Mouse (Mus musculus) limb, embryonic 12.5 days (tissue): ENCODE data around the gene Syne2. TPM values are rescaled to one million over a fixed set of nuclear protein-coding genes. Genes with fewer than 3 reads are reported as not detected.

ENCODE experiments used
- ATAC-seq: fragments of 200-750 bp; cut with Nextera tagmentation; 2 replicates; pipeline ENCODE4 v1.8.0; 2017; ENCODE audit warnings: low read depth, moderate TSS enrichment; ENCODE audit not compliant: insufficient number of reproducible peaks, insufficient read depth, low FRiP score, low TSS enrichment
- H3K27ac ChIP-seq: fragments of 300-500 bp; sonication (generic); 2 replicates; pipeline ENCODE4 v1.5.1; 2016; ENCODE audit warnings: mild to moderate bottlenecking, moderate library complexity
- H3K27me3 ChIP-seq: fragments of 300-500 bp; sonication (generic); 2 replicates; pipeline ENCODE4 v1.6.1; 2016; ENCODE audit warnings: mild to moderate bottlenecking, moderate library complexity
- H3K36me3 ChIP-seq: fragments of 300-500 bp; sonication (generic); 2 replicates; pipeline ENCODE4 v1.6.1; 2016; ENCODE audit warnings: mild to moderate bottlenecking, moderate library complexity
- H3K4me1 ChIP-seq: fragments of 300-500 bp; sonication (generic); replicated peaks from 2 replicates; pipeline ENCODE4 v1.6.1; 2016
- H3K4me2 ChIP-seq: fragments of 300-500 bp; sonication (generic); 2 replicates; pipeline ENCODE4 v1.6.1; 2016; ENCODE audit warnings: mild to moderate bottlenecking, moderate library complexity
- H3K4me3 ChIP-seq: fragments of 300-500 bp; sonication (generic); replicated peaks from 2 replicates; pipeline ENCODE4 v1.5.1; 2016; ENCODE audit warnings: mild to moderate bottlenecking
- H3K9ac ChIP-seq: fragments of 300-500 bp; sonication (generic); replicated peaks from 2 replicates; pipeline ENCODE4 v1.6.1; 2016; ENCODE audit warnings: mild to moderate bottlenecking, moderate library complexity
- H3K9me3 ChIP-seq: fragments of 300-500 bp; sonication (generic); 2 replicates; pipeline ENCODE4 v1.6.1; 2016; ENCODE audit warnings: mild to moderate bottlenecking, moderate library complexity
- WGBS: fragments of 180-500 bp; shearing (Covaris S2); methylation state at CpG from one replicate; pipeline ENCODE4 v1.1.7; 2016; 5-methylcytosine and 5-hydroxymethylcytosine counted together
- polyA plus RNA-seq: library from polyadenylated mRNA; unstranded; fragments of >200 nt; fragmentation: Nextera tagmentation; extraction: Ambion mirVana; gene quantifications from 2 replicates; pipeline ENCODE4 v1.2.1, GENCODE M21; 2016

Syne2 gene
- polyA plus RNA-seq, 1 experiment from 2014 or later: 119 TPM

- no peak overlapping the region for H3K27ac ChIP-seq
- WGBS: 60% methylated on average over 5 of the region's 5 CpGs
- H3K27me3 ChIP-seq: no peaks in the 10 kb centered on the region
- no peaks in the 10 kb centered on the region for H3K4me1 ChIP-seq
- H3K9ac ChIP-seq: no peak overlapping the region
- H3K4me2 ChIP-seq: no peak overlapping the region
- H3K36me3 ChIP-seq: peaks cover 80% of the 10 kb centered on the region
- no peaks in the 10 kb centered on the region for H3K9me3 ChIP-seq
- H3K4me3 ChIP-seq: no peak overlapping the region
- no peak for ATAC-seq
Measured at GRCm38 (mm10) chr12:75951328-75951727, 133.4 kb downstream of the Syne2 start.

- WGBS: 90% methylated on average over 1 of the region's 1 CpGs
- no peak for ATAC-seq
- no peaks in the 10 kb centered on the region for H3K4me1 ChIP-seq
- H3K4me3 ChIP-seq: no peak overlapping the region
- no peak overlapping the region for H3K4me2 ChIP-seq
- no peak overlapping the region for H3K27ac ChIP-seq
- H3K9ac ChIP-seq: no peak overlapping the region
- H3K36me3 ChIP-seq: peaks cover 80% of the 10 kb centered on the region
- no peaks in the 10 kb centered on the region for H3K27me3 ChIP-seq
- no peaks in the 10 kb centered on the region for H3K9me3 ChIP-seq
Measured at GRCm38 (mm10) chr12:75952011-75952410, 134.1 kb downstream of the Syne2 start.

GRCm38 (mm10) chr12:75966441-75967195, 148.7 kb downstream of the Syne2 start:
- Histone ChIP-seq H3K27ac (no peak overlapping the region), H3K9ac (no peak overlapping the region), H3K4me3 (no peak overlapping the region), H3K27me3 (no peaks in the 10 kb centered on the region), H3K4me2 (no peak overlapping the region), H3K9me3 (no peaks in the 10 kb centered on the region), H3K36me3 (peaks cover 72% of the 10 kb centered on the region), H3K4me1 (no peaks in the 10 kb centered on the region)
- ATAC-seq: no peak
- 95% methylated on average over 24 of the region's 24 CpGs for WGBS

GRCm38 (mm10) chr12:75979079-75979478, 161.1 kb downstream of the Syne2 start:
- Histone ChIP-seq H3K4me1 (no peaks in the 10 kb centered on the region), H3K9me3 (no peaks in the 10 kb centered on the region), H3K36me3 (peaks cover 79% of the 10 kb centered on the region), H3K27me3 (no peaks in the 10 kb centered on the region), H3K9ac (no peak overlapping the region), H3K4me2 (no peak overlapping the region), H3K27ac (no peak overlapping the region), H3K4me3 (no peak overlapping the region)
- ATAC-seq: no peak
- WGBS: 90% methylated on average over 5 of the region's 5 CpGs

GRCm38 (mm10) chr12:75983336-75983735, 165.4 kb downstream of the Syne2 start:
- Histone ChIP-seq H3K4me1 (no peaks in the 10 kb centered on the region), H3K27me3 (no peaks in the 10 kb centered on the region), H3K9ac (no peak overlapping the region), H3K9me3 (no peaks in the 10 kb centered on the region), H3K36me3 (peaks cover 69% of the 10 kb centered on the region), H3K4me2 (no peak overlapping the region), H3K4me3 (no peak overlapping the region), H3K27ac (no peak overlapping the region)
- 75% methylated on average over 8 of the region's 8 CpGs for WGBS
- no peak for ATAC-seq

- H3K27me3 ChIP-seq: no peaks in the 10 kb centered on the region
- H3K36me3 ChIP-seq: peaks cover 80% of the 10 kb centered on the region
- ATAC-seq: no peak
- H3K4me3 ChIP-seq: no peak overlapping the region
- no peaks in the 10 kb centered on the region for H3K4me1 ChIP-seq
- 88% methylated on average over 10 of the region's 10 CpGs for WGBS
- no peaks in the 10 kb centered on the region for H3K9me3 ChIP-seq
- no peak overlapping the region for H3K9ac ChIP-seq
- no peak overlapping the region for H3K4me2 ChIP-seq
- no peak overlapping the region for H3K27ac ChIP-seq
Measured at GRCm38 (mm10) chr12:75992226-75992858, 174.4 kb downstream of the Syne2 start.

GRCm38 (mm10) chr12:75992946-75993345, 175.0 kb downstream of the Syne2 start:
- Histone ChIP-seq H3K36me3 (peaks cover 80% of the 10 kb centered on the region), H3K4me2 (no peak overlapping the region)
- 97% methylated on average over 4 of the region's 4 CpGs for WGBS

GRCm38 (mm10) chr12:75995086-75995485, 177.2 kb downstream of the Syne2 start:
- Histone ChIP-seq H3K9me3 (no peaks in the 10 kb centered on the region), H3K9ac (no peak overlapping the region), H3K4me3 (no peak overlapping the region), H3K36me3 (peaks cover 76% of the 10 kb centered on the region), H3K4me1 (no peaks in the 10 kb centered on the region), H3K4me2 (no peak overlapping the region), H3K27ac (no peak overlapping the region), H3K27me3 (no peaks in the 10 kb centered on the region)
- 87% methylated on average over 2 of the region's 2 CpGs for WGBS
- no peak for ATAC-seq

More at GRCm38 (mm10) chr12:75992946-75993345, 175.0 kb downstream of the Syne2 start:
- H3K4me1 ChIP-seq: no peaks in the 10 kb centered on the region
- no peak for ATAC-seq
- no peaks in the 10 kb centered on the region for H3K27me3 ChIP-seq
- H3K4me3 ChIP-seq: no peak overlapping the region
- no peak overlapping the region for H3K27ac ChIP-seq
- H3K9ac ChIP-seq: no peak overlapping the region
- H3K9me3 ChIP-seq: no peaks in the 10 kb centered on the region

GRCm38 (mm10) chr12:75997547-75997946, 179.6 kb downstream of the Syne2 start:
- Histone ChIP-seq H3K4me1 (no peaks in the 10 kb centered on the region), H3K9me3 (no peaks in the 10 kb centered on the region), H3K27me3 (no peaks in the 10 kb centered on the region), H3K4me3 (no peak overlapping the region), H3K27ac (no peak overlapping the region), H3K36me3 (peaks cover 75% of the 10 kb centered on the region), H3K9ac (no peak overlapping the region), H3K4me2 (no peak overlapping the region)
- 91% methylated on average over 5 of the region's 5 CpGs for WGBS
- no peak for ATAC-seq

- Histone ChIP-seq H3K9ac (no peak overlapping the region), H3K36me3 (peaks cover 76% of the 10 kb centered on the region), H3K4me1 (no peaks in the 10 kb centered on the region), H3K27me3 (no peaks in the 10 kb centered on the region), H3K9me3 (no peaks in the 10 kb centered on the region), H3K27ac (no peak overlapping the region), H3K4me2 (no peak overlapping the region), H3K4me3 (no peak overlapping the region)
- ATAC-seq: no peak
- 47% methylated on average over 2 of the region's 2 CpGs for WGBS
Measured at GRCm38 (mm10) chr12:75998416-75998815, 180.5 kb downstream of the Syne2 start.

GRCm38 (mm10) chr12:76004697-76005249, 186.8 kb downstream of the Syne2 start:
- H3K27me3 ChIP-seq: no peaks in the 10 kb centered on the region
- no peak overlapping the region for H3K27ac ChIP-seq
- H3K4me2 ChIP-seq: no peak overlapping the region
- no peaks in the 10 kb centered on the region for H3K4me1 ChIP-seq
- H3K9ac ChIP-seq: no peak overlapping the region
- 51% methylated on average over 9 of the region's 9 CpGs for WGBS
- peaks cover 79% of the 10 kb centered on the region for H3K36me3 ChIP-seq
- H3K9me3 ChIP-seq: no peaks in the 10 kb centered on the region
- no peak overlapping the region for H3K4me3 ChIP-seq
- no peak for ATAC-seq
